Mouse (Mus musculus) monocyte, adult 2 months (primary cell): ENCODE measurements at regions not wholly inside any gene's neighbourhood (a gene's known extent, or its start where the extent isn't known, plus 50 kb on each side); places are given as distances from the start of the nearest gene placed in this dataset.

ENCODE experiments used
- DNase-seq, 2 experiments: peaks; one replicate each; pipeline ENCODE4 v3.0.0; 2022; ENCODE audit warnings: low spot score in 2 of 2, low read depth in 1 of 2

- DNase-seq: no peak
These were observed 65.6 kb downstream of the Thap12 start for GRCm38 (mm10) chr7:98768460-98768859.

GRCm38 (mm10) chr7:98769111-98769734 lies 65.7 kb upstream of the Wnt11 start:
- DNase-seq: no peak

- no peak for DNase-seq
These were observed 64.5 kb upstream of the Wnt11 start for GRCm38 (mm10) chr7:98770257-98770890.

- DNase-seq: no peak
These were observed 63.7 kb upstream of the Wnt11 start for GRCm38 (mm10) chr7:98771134-98771775.

- DNase-seq: no peak
These were observed 60.3 kb upstream of the Wnt11 start for GRCm38 (mm10) chr7:98774597-98774996.

GRCm38 (mm10) chr7:98775031-98775430 lies 59.9 kb upstream of the Wnt11 start:
- no peak for DNase-seq

- no peak for DNase-seq
These were observed 57.5 kb upstream of the Wnt11 start for GRCm38 (mm10) chr7:98777304-98777849.

GRCm38 (mm10) chr7:98778929-98779328 lies 56.0 kb upstream of the Wnt11 start:
- peak in 1 of 2 experiments; percentile 47 for DNase-seq

GRCm38 (mm10) chr7:98783521-98783920 lies 51.4 kb upstream of the Wnt11 start:
- DNase-seq: no peak

- no peak for DNase-seq
These were observed 51.0 kb upstream of the Wnt11 start for GRCm38 (mm10) chr7:98783954-98784353.

GRCm38 (mm10) chr7:98784369-98784931 lies 50.5 kb upstream of the Wnt11 start:
- no peak for DNase-seq
